Mouse (Mus musculus): ENCODE results near the gene Sln.

Sln gene

DNA sequence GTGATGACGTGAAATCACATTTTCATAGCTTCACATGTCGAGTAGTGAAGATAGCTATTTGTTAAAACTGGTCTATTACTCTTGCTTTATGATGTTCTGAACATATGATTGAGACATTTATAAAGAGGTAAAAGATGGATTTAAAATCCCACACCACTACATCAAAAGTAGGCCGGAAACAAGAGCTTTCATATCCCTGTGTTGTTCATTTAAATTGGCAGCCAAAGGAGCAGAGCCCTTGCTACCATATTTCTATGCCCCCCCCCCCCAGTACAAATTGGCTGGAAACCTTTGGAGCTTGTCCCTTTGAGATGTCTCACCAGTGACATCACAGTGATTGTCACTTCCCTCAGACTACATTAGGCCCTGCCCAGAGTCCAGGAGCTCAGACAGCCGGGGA is at the start of gene Sln:
TSS of gene Sln (plus strand) at position 301 of the 400 bp plus-strand sequence.
- DNase-seq (ENCODE audit: extremely low spot score) = no peak

GRCm38 (mm10) chr9:53802921-53803320 is 47.0 kb upstream of the Sln start:
- DNase-seq (ENCODE audit: extremely low spot score) = no peak

GRCm38 (mm10) chr9:53806496-53807086 is 43.4 kb upstream of the Sln start:
- DNase-seq (ENCODE audit: extremely low spot score) = no peak

- no peak for DNase-seq (ENCODE audit: extremely low spot score)
Observed at GRCm38 (mm10) chr9:53813418-53813817, 36.5 kb upstream of the Sln start.

DNA sequence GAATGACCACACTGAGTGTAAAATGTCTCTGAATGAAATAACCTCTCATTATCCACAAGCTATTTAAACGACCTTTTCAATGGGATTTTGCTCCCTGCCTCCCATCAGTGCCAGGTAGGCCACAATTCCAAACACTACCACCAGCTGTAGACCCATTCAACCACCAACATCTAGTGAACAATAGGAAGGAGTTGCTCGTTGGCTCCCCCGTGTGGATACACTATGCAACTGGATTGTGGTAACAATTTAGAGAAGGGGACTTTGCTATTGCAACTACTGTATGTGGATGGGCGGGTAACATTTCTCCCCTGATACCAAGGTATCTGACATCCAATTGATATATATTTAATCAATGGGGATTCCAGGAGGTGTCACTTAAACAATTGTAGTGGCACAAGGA is 31.2 kb upstream of the Sln start:
- peak; percentile 31 for DNase-seq (ENCODE audit: extremely low spot score)

DNA sequence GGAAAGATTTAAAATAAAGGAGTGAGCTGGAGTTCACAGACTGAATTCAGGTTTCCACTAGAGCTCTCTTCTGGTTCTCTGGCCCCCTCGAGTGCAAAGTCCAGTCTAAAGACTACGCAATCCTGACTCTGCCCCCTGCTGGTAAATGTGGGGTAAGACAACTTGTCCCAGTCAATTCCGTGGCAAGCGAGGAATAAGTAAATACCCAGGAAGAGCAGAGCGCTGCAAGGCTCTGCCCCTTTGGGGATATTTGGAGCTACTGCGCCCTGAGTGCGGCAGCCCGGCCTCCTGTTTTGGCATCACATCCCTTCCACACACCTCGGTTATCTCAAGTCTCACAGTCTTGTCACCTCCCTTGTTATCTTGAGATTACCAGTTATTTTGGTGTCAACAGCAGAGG is 24.6 kb upstream of the Sln start:
- DNase-seq (ENCODE audit: extremely low spot score) = peak; percentile 59

- peak; percentile 45 for DNase-seq (ENCODE audit: extremely low spot score)
Observed at GRCm38 (mm10) chr9:53829081-53829865, 20.7 kb upstream of the Sln start.

DNA sequence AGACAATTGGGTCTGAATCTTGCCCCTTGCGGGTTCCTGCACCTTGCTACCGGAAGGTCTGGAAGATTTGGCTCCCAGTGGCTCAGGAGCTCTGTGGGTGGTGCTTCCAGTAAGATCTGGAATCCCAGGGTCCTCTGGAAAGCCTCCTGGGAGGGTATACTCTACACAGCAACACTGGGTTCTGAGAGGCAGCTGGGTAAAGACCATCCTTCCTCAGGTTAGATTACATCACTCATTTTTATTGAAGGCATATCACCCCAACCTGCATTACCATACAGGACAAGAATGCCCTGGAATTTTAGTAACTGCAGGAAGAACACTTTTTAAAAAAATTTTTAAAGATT is 20.1 kb upstream of the Sln start:
- no peak for DNase-seq (ENCODE audit: extremely low spot score)

DNA sequence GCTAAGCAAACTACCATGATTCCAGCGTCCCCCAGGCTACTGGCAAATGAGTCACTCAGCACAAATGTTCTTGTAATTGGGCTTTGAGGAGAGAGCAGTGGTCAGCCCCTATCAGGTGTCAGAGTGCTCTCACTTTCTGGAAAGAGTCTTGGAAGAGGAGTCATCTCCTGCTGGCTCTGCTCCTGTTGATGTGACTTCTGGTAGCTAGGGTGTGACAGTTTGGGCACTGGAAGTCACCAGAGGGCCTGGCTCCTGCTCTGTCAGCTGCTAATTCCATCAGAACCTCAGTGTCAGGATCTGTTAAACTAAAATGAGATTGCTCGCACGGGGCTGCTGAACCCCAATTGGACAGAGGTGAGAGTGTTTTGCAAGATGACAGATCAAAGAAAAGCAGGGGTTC is 14.9 kb upstream of the Sln start:
- no peak for DNase-seq (ENCODE audit: extremely low spot score)

- no peak for DNase-seq (ENCODE audit: extremely low spot score)
Observed at GRCm38 (mm10) chr9:53835976-53836375, 14.0 kb upstream of the Sln start.

DNA sequence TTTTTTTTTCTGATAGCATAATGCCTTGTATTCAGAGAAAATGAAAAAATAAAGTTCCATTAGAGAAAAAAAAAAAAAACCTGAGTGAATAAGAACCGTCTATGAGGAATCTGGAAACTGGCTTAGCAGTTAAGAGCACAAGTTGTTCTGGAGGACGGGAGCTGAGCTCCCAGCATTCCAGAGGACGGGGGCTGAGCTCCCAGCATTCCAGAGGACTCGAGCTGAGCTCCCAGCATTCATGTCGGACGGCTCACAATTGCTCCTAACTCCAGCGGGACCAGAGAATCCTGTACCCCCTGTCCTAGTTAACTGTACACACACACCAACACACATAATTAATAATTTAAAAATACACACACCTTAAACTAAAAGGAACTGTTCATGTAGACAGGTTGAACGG is 11.1 kb upstream of the Sln start:
- DNase-seq (ENCODE audit: extremely low spot score) = no peak

GRCm38 (mm10) chr9:53848548-53848947 is 1.4 kb upstream of the Sln start:
- DNase-seq (ENCODE audit: extremely low spot score) = no peak

DNA sequence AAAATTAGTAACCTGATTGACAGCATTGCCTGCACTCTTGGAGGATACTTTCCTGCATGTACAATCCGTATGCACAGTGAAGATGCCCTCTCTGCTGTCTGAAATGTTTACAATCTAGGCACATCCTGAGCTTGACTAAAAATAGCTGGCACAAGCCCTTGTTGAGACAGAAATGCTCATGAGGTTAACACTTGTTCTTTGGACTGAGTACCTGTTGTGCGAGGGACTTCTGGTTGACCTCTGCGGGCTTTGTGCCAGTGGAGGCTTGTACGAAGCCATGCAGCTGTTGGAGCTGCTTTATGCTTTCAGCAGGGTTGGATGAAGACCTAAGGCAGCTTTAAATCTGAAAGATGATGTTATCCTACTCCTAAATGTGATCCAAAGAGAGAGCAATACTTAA is 2.2 kb downstream of the Sln start:
- DNase-seq (ENCODE audit: extremely low spot score) = no peak

GRCm38 (mm10) chr9:53853672-53854071 is 3.7 kb downstream of the Sln start:
- no peak for DNase-seq (ENCODE audit: extremely low spot score)

DNA sequence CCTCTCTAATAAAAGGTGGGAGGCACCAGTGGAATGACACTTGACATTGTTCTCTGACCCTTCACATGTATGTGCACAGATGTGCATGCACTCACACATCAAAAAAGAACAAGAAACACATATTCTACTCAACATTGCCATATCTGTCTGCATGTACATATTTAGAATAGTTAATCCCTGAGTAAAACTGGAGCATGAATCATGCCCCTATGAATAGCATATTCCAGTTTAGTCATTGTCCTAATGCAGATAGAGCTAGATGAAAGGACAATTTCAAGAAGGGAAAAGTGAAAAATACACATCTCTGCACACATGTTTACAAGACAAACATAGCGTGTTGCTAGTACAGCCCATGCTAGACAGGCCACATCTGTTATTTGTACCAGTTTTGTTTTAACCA is 4.6 kb downstream of the Sln start:
- DNase-seq (ENCODE audit: extremely low spot score) = no peak

DNA sequence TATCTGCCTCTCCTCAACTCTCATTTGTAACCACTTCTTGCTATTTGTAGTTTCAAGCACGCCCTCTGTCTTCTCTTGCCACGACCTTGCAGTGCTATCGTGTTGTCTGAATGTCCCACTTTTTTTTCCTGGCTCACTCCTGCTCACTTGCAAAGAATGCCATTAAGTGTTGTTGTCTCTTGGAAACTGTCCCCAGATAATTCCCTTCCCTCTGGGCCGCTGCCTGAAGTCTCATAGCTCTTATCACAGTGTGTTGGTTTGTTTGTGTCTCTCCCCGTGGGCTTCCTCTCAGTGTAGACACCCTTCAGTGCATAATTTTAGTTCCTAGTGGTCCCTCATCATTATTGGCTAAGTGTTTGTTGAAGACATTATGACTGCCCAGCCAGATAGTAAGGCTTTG is 7.9 kb downstream of the Sln start:
- no peak for DNase-seq (ENCODE audit: extremely low spot score)

GRCm38 (mm10) chr9:53873239-53873638 is 23.3 kb downstream of the Sln start:
- DNase-seq (ENCODE audit: extremely low spot score) = no peak

DNA sequence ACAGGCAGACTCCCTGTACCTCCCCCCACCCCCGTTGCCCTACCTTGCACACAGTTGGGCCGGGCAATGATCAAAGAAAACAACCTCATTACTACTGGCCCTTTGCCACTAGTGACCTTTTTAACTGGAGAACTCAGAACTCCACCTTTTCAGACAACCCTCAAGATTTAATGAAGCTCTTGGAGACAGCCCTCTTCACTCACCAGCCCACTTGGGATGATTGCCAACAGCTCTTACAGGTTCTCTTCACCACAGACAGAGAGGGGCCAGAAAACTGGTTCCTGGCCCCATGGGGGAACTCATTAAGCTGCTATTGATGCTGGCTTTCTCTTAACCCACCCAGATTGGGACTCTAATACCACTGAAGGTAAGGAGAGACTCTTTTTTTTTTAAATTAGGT is 27.5 kb downstream of the Sln start:
- DNase-seq (ENCODE audit: extremely low spot score) = no peak

DNA sequence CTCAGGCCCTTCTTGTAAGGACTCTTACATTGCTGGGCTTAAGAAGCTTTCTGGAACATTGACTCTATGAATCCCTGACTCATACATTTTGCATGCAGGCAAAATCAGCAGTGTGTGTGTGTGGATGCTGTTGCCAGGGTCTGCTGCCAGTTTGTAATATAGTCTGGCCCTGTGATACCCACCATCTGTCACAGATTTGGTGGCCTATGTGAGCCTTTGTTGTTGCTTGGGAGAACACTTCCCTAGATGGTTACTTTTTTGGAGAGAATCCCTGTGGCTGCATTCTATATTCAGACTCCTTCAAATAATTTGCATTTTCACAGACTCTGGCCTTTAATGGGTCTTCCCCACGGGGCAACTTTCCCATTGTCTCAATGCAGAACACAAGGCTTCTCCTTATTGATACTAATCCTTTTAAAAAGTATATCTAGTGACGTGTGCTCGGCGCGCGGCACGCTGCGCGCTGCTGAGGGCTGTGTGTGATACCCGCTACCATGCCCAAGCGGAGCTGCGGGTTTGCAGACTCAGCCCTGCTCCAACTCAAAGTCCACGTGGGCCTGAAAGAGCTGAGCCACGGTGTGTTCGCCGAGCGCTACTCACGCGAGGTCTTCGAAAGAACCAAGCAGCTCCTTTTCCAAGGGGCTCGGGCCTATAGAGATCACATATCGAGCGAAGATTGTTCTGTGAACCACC is 33.8 kb downstream of the Sln start:
- DNase-seq (ENCODE audit: extremely low spot score) = no peak

- DNase-seq (ENCODE audit: extremely low spot score) = peak; percentile 25
Observed at GRCm38 (mm10) chr9:53890075-53890474, 40.1 kb downstream of the Sln start.

GRCm38 (mm10) chr9:53895827-53896226 is 45.9 kb downstream of the Sln start:
- no peak for DNase-seq (ENCODE audit: extremely low spot score)

DNA sequence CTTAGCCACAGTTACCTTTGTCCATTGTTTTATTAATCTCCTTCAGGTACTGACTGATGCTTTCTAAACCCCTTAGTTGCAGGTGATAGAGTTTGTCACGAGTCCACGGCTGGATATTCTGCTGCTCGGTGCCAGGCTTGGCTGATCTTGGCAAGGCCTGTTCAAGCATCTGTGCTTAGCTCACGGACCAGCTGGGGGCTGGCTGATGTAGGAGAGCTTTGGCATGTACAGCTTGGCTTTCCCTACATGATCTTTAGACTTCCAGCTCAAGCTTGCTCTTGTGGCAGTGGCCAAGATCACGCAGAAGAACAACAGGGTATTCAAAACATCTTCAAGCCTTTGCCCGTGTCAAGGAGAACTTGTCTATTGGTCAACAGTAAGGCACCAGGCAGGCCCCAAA is 49.9 kb downstream of the Sln start:
- DNase-seq (ENCODE audit: extremely low spot score) = no peak

DNA sequence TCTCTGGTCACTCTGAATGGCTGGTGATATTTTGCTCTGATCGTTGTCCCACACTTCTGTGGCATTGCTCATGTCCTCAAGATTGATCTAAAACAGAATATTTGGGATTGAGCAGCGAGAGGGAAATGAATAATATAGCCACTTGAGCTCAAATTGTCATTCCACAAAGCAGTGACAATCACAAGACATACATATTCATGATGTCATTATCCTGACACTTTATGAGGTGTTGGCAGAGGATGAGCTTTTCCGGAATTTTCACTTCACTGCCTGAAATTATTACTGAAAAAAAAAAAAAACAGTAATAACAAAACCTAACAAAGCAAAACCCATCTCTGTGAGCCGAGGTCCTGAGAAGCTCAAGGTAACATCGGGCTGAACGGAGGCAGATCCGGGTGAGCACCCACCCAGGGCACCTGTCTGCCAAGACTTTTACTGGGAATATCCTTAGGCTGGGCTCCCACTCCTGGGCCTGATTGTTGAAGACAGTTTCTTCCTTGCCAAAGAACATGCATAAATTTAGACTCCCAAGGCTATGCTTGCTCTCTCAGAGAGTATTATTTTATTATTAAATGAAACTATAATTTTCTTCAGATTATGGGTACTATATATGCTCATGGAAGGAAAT is 53.4 kb downstream of the Sln start:
- DNase-seq (ENCODE audit: extremely low spot score) = no peak
